Mouse (Mus musculus) right cerebral cortex, adult 18-20 months (tissue): ENCODE data around the gene Siah3.
"Not testable (repeated sequence)": the region's sequence is repeated elsewhere in the genome, so short reads cannot be mapped to it uniquely, and the experiment has no call there.

Source experiments
- DNase-seq: peaks from one replicate; pipeline ENCODE4 v3.0.0; 2022; ENCODE audit warnings: mixed read lengths

The Siah3 gene

GRCm38 (mm10) chr14:75455743-75456421 lies at the start of gene Siah3:
Gene Siah3 (plus strand): TSS chr14:75455982.
- peak; percentile 70 for DNase-seq

DNA sequence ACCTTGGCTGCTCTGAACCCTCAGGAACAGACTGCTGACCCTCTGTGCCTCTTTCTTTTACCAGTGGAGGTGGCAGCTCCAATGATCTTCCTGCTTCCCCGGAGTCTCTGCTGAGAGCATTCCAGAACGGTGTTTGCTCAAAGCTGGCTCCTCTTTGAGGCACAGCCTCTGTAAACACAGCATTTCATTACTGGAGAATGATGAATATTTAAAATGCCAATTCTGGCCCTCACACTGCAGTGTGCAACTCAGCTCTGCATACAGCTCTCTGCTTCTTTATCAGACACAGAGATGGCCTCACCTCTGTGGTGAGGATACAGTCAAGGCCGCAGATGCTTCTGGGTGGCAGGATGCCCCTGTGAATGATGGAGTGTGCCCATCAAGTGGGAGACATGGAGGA lies 46.0 kb upstream of the Siah3 start:
- peak; percentile 11 for DNase-seq

DNA sequence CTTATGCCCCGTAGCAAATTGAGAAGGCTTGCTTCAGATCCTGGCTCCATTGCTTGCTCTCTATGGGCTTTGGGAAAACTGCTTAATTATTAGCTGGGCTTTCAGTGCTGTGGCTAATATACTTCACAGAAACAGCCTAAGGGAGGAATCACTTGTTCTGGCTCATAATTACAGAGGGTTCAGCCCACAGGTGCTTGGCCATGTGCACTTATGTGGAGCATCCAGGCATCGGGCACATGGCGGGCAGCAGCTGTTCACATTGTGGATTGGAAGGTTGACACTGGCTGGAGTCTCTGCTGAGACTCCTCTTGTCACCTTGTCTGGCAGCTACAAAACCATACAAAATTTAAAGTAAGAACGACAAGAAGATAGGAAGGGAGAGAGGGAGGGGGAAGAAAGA lies 45.4 kb upstream of the Siah3 start:
- no peak for DNase-seq

DNA sequence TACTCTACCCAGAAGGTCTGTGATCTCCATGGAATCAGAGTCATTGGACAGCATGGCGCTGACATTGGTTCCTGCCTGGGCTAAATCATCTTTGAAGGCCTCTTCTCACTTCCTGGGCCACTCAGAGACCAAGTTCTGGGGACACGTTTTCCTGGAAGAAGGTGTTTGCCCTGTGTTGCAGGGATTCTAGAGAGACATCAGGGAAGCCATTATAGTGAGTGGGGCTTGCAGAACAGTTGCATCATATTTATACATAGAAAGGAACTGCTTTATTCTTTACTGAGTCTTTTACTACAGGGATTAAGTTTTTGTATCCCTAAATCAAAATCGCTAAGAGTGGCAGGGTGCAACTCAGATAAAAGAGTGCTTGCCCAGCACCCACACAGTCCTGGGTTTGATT lies 37.1 kb upstream of the Siah3 start:
- no peak for DNase-seq

- DNase-seq: no peak
Measured at GRCm38 (mm10) chr14:75419876-75420275, 35.9 kb upstream of the Siah3 start.

GRCm38 (mm10) chr14:75420811-75421210 lies 35.0 kb upstream of the Siah3 start:
- DNase-seq: no peak

DNA sequence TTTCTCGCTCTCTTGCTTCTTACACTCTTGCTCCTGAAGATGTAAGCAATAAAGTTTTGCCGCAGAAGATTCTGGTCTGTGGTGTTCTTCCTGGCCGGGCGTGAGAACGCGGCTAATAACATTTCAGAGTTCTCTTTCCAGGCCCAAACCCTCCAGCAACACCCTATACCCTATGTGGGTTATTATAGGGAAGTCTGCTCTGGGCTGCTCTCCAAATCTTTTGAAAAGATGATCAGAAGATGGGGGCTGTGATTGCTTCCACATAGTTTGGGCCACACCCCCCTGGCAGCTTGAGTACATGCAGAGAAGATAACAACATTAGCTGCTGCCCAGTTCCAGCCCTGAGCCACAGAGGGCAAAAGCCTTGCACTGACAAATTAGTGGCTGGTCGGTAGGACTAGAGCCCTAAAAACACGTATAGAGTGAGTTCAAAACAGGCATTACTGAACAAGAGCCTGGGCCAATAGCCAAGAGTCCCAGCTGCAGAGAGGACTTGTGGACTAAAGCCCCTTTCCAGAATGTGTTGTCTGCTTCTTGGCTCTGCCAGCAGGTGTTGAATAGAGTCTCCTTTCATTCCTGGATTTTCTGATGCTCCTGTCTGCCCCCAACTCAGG lies 24.5 kb upstream of the Siah3 start:
- DNase-seq: no peak

- no peak for DNase-seq
Measured at GRCm38 (mm10) chr14:75432850-75433249, 22.9 kb upstream of the Siah3 start.

DNA sequence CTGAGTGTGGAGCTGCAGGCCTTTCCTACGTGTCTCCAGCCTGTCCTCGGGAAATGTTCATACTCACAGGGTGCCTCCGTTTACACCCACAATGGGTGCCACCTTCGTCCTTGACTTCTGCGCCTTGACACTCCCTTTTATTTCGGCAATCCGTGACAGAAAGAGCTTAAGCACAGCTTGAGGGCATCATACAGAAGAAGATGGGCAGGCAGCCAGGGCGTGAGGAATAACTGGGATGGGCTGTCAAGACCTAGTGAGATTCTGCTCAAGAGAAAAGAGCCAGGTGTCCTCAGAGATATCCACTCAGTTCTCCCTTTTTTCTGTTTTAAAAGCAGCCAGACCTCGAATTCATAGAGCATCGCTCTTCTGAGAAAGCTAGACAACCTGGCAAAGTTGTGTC lies 21.2 kb upstream of the Siah3 start:
- DNase-seq: no peak

DNA sequence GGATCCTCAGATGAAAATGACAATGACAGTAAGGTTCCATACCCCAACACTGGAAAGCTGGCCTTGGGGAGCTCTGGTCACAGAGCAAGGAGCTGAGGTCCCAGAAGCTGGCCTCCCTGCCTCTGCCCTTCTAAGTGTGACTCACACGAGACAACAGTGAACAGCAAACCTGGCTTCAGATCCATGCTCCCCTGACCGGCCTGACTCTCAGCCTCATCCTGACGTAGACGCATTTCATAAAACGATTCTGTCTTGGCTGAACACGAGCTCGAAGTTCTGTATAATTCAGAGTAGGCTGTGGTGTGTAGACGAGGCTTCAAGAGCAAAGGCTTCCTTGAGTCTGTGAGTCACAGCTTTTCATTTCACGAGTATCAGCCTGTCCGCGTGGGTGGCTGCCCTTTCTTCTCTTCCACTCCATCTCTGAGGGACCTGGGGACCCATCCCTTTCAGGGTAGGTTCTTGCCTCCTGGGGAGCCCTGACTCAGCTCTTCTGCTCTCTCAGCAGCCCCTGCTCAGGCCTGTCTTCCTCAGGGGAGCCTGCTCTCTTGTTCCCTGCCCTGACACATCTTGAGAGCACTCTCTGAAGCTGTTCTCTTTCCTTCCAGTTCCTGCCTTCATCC lies 11.2 kb upstream of the Siah3 start:
- DNase-seq: peak; percentile 80

DNA sequence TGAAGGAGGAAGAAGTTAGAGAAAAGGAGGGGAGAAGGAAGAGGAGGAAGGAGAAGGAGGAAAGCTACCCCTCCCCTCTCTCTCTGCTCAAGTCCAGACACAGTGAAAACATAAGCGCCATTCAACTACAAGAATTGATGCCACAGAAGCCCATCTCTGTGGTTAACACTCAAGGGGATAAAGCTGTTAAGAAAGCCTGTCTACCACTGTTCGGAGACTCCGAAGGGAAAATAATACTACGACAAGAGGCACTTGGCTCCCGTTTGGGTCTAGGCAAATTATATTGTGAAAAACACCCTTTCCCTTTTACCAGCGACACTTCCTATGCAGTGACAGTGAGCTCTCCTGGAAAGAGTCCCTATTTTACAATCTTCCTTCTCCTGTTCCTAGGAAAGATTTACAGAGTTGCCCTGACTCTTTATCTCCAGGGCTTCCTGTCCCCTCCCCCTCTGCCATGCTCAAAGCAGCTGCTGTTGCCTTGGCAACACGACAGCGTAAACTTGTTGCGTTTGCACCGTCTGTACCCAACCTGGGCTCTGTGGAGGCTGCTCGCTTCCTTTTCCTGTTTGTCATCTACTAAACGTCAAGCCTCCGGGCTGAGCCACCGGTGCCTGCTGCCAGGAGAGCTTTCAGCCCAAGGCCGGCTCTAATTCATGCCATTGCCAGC lies 10.4 kb upstream of the Siah3 start:
- DNase-seq: peak; percentile 89

GRCm38 (mm10) chr14:75445948-75446281 lies 9.9 kb upstream of the Siah3 start:
- DNase-seq: no peak

DNA sequence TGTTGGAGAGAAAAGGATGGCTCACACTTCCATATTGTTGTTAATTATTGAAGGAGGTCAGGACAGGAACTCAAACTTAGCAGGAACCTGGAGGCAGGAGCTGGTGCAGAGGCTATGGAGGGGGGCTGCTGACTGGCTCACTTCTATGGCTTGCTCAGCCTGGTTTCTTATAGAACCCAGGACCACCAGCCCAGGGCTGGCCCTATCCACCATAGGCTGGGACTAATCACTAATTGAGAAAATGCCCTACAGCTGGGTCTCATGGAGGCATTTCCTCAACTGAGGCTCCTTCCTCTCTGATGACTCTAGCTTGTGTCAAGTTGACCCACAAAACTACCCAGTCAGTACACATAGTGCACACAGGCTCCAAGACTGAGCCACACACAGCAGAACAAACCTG lies 9.5 kb upstream of the Siah3 start:
- not testable (repeated sequence) for DNase-seq

DNA sequence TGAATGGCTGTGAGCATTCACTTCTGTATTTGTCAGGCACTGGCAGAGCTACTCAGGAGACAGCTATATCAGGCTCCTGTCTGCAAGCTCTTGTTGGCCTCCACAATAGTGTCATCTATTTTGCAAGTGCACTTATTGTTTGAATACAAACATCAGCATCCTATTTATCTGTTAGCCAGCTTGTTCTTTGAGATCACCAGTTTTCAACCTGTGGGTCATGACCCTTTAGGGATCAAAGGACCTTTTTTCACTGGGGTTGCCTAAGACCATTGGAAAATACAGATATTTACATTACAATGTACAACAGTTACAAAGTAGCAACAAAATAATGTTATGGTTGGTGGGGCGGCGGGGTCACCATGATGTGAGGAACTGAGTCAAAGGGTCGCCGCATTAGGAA lies 1.9 kb upstream of the Siah3 start:
- DNase-seq: no peak

DNA sequence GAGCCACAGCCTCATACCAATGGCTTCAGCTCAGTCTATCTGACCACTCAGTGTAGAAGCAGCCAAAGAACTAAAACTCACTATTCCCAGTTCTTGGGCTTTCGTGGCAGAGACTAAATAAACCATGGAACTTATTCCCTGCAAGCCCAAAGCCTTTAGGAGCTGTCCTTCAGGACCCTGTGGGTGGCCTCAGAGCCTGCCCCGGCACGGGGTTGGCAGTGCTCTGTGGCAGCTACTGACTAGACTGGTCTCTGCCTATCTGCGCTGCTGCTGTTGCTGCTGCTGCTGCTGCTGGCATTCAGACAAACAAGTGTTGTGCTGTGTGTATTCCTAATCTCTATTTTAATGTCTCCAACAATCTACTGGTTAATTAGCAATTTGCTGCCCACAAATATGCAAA lies 1.1 kb upstream of the Siah3 start:
- DNase-seq: no peak

GRCm38 (mm10) chr14:75455361-75455742 lies 430 bp upstream of the Siah3 start:
- no peak for DNase-seq

DNA sequence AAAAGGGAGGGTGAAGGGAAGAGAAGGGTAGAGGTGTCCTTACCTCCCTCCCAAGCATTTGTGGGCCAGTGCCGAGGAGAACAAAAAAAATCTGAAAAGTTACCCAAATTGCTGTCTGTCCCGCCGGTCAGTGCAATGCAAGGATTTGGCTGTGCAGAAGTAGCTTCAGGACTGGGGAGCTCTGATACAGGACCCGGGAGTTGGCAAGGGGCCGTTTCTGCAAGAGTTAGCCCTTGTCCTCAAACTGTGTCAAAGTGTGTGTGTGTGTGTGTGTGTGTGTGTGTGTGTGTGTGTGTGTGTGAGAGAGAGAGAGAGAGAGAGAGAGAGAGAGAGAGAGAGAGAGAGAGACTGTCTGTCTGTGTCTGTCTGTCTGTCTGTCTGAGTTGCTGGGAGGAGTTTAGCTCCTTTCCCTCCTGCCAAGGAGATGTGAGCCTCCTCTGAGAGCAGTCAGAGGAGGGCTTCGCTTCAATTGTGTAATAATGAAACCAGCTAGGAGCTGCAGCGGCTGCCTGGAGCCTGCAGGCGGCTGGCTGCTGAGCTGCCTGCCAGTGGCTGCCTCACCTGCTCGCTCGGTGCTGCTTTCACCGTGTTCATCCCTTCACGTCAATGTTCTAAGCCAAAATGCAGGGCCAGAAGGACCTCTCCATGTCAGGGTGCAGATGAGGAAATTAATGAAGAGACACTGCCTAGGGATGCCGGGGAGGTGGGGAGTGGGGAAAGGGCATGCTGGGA lies 873 bp downstream of the Siah3 start:
- peak; percentile 69 for DNase-seq

GRCm38 (mm10) chr14:75457221-75457600 lies 1.4 kb downstream of the Siah3 start:
- no peak for DNase-seq

GRCm38 (mm10) chr14:75459431-75459830 lies 3.6 kb downstream of the Siah3 start:
- DNase-seq: no peak

- peak; percentile 61 for DNase-seq
Measured at GRCm38 (mm10) chr14:75459991-75460390, 4.2 kb downstream of the Siah3 start.

DNA sequence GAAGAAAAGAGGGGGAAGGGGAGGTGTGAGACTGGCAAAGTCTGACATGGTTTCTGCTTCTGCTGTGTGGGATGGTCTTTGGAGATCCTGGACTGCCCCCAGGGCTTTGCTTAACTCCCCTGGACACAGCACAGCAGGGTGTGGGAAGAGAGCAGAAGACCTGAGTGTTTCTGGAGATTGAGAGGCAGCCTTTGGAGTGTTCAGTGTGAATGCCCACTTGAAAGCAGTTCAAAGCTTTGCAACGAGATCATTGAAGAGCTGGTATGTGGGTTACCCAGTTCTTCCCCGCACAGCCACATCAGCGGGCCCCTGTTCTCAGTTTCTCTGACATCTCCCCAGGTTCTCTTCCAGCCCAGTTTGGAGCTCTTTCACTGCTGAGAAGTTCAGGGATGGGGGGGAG lies 4.7 kb downstream of the Siah3 start:
- no peak for DNase-seq

- DNase-seq: no peak
Measured at GRCm38 (mm10) chr14:75461770-75462169, 6.0 kb downstream of the Siah3 start.

- no peak for DNase-seq
Measured at GRCm38 (mm10) chr14:75463171-75463570, 7.4 kb downstream of the Siah3 start.
